Mouse (Mus musculus) neural tube, embryonic 11.5 days (tissue): ENCODE data around the gene Tcam1. TPM values are rescaled to one million over a fixed set of nuclear protein-coding genes. Genes with fewer than 3 reads are reported as not detected.

Experiments
- ATAC-seq: fragments of 200-750 bp; cut with Nextera tagmentation; 2 replicates; pipeline ENCODE4 v1.8.0; 2017; ENCODE audit warnings: moderate number of reproducible peaks, mild to moderate bottlenecking, moderate TSS enrichment, moderate library complexity; ENCODE audit not compliant: insufficient read depth, low FRiP score, low TSS enrichment
- DNase-seq: peaks from one replicate; pipeline ENCODE4 v3.0.0-alpha.2; 2015; ENCODE audit warnings: low spot score
- H3K27ac ChIP-seq: fragments of 300-500 bp; sonication (generic); 2 replicates; pipeline ENCODE4 v1.5.1; 2014; ENCODE audit warnings: low read depth, mild to moderate bottlenecking, low read length
- H3K27me3 ChIP-seq: fragments of 300-500 bp; sonication (generic); 2 replicates; pipeline ENCODE4 v1.6.1; 2014; ENCODE audit warnings: mild to moderate bottlenecking, low read length, mixed read lengths; ENCODE audit not compliant: control insufficient read depth, insufficient read depth
- H3K36me3 ChIP-seq: fragments of 300-500 bp; sonication (generic); 2 replicates; pipeline ENCODE4 v1.6.1; 2014; ENCODE audit warnings: mild to moderate bottlenecking, low read length, moderate library complexity, mixed read lengths; ENCODE audit not compliant: control insufficient read depth, insufficient read depth
- H3K4me1 ChIP-seq: fragments of 300-500 bp; sonication (generic); 2 replicates; pipeline ENCODE4 v1.6.1; 2014; ENCODE audit warnings: low read length, mixed read lengths; ENCODE audit not compliant: control insufficient read depth, insufficient read depth
- H3K4me2 ChIP-seq: fragments of 300-500 bp; sonication (generic); 2 replicates; pipeline ENCODE4 v1.6.1; 2014; ENCODE audit warnings: low read depth, mild to moderate bottlenecking, moderate library complexity
- H3K4me3 ChIP-seq: fragments of 300-500 bp; sonication (generic); 2 replicates; pipeline ENCODE4 v1.5.1; 2014; ENCODE audit warnings: low read depth, low read length
- H3K9ac ChIP-seq: fragments of 300-500 bp; sonication (generic); 2 replicates; pipeline ENCODE4 v1.6.1; 2014; ENCODE audit warnings: mild to moderate bottlenecking, low read length
- H3K9me3 ChIP-seq: fragments of 300-500 bp; sonication (generic); 2 replicates; pipeline ENCODE4 v1.6.1; 2016; ENCODE audit warnings: low read length; ENCODE audit not compliant: control insufficient read depth
- WGBS: fragments of 180-500 bp; shearing (Covaris S2); extraction: QIAGEN DNeasy Blood & Tissue Kit; methylation state at CpG from one replicate; pipeline ENCODE4 v1.1.7; 2014; 5-methylcytosine and 5-hydroxymethylcytosine counted together
- polyA plus RNA-seq: library from polyadenylated mRNA; unstranded; fragments of >200 nt; fragmentation: Nextera tagmentation; extraction: Ambion mirVana; gene quantifications from 2 replicates; pipeline ENCODE4 v1.2.1, GENCODE M21; 2014

Gene Tcam1
- polyA plus RNA-seq, 1 experiment from 2014 or later: 0.21 TPM

DNA sequence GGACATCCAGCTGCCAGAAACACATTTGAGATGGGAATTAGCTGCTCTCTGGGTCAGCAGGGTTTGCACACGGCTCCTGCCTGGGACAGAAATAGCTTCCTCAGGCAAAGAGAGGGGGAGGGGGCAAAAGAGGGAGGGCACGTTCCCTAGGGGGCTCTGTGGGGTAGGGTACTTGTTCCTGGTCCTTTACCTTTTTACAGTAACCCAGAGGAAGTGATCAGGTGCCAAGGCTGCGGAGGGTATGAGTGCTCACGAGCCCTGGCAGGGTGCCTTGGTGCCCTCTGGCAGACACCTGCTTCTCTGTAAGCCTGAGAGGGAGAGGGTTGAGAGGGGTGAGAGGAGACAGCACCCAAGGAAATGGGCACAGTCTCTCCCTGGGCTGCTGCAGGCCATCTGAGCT is 56.0 kb downstream of the Tcam1 start:
- H3K27me3 ChIP-seq: no peaks in the 10 kb centered on the region
- H3K9me3 ChIP-seq: no peaks in the 10 kb centered on the region
- H3K9ac ChIP-seq: no peak overlapping the region
- no peaks in the 10 kb centered on the region for H3K36me3 ChIP-seq
- H3K27ac ChIP-seq: no peak overlapping the region
- H3K4me2 ChIP-seq: no peak overlapping the region
- H3K4me1 ChIP-seq: no peaks in the 10 kb centered on the region
- ATAC-seq: no peak
- H3K4me3 ChIP-seq: no peak overlapping the region
- WGBS: 47% methylated on average over 4 of the region's 4 CpGs
- no peak for DNase-seq

DNA sequence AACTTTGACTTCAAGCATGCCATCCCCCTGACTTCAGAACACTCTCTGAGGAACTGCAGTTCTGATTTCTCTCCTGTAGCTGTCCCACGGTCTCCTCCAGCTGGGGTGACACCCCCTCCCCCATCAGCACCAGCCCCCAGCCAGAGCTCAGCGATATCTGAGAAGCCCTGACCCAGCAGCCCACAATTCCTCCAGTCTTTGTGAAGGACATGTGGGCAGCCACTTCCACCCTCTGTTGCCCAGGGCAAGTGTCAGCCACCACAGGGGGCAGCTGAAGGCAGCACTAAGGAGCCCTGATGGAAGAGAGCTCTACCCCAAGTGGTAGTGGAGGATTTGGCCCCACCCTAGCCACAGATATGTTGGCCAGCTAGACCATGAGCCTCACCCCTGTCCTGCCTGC is 57.6 kb downstream of the Tcam1 start:
- Histone ChIP-seq H3K36me3 (no peaks in the 10 kb centered on the region), H3K9ac (no peak overlapping the region), H3K9me3 (no peaks in the 10 kb centered on the region), H3K4me3 (no peak overlapping the region), H3K27ac (no peak overlapping the region), H3K27me3 (no peaks in the 10 kb centered on the region), H3K4me2 (no peak overlapping the region), H3K4me1 (no peaks in the 10 kb centered on the region)
- WGBS: 21% methylated on average over 2 of the region's 2 CpGs
- no peak for DNase-seq
- ATAC-seq: no peak

DNA sequence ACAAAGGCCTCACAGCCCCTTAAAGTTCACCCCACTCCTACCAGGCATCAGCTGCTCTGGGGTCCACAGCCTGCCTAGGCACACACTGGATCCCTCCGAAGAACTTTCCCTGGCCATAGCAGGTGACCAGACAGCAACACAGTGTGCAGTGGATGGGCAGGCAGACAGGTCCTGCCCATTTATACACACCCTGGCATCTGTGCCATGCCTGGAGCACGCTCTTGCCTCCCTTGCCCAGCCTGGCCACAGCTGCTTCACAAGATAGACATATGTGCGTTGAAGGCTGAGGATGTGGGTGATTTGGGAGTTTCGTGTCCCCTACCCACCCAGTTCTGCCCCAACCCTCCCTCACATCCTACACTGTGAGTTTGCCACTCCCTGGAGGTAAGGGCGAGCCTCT is 61.6 kb downstream of the Tcam1 start:
- H3K9ac ChIP-seq: no peak overlapping the region
- no peaks in the 10 kb centered on the region for H3K4me1 ChIP-seq
- DNase-seq (no peak), ATAC-seq (no peak)
- no peaks in the 10 kb centered on the region for H3K27me3 ChIP-seq
- no peak overlapping the region for H3K27ac ChIP-seq
- no peaks in the 10 kb centered on the region for H3K9me3 ChIP-seq
- no peak overlapping the region for H3K4me3 ChIP-seq
- H3K36me3 ChIP-seq: no peaks in the 10 kb centered on the region
- no peak overlapping the region for H3K4me2 ChIP-seq
- 77% methylated on average over 5 of the region's 5 CpGs for WGBS

Other genes with a start within 250 kb of the Tcam1 start
- gene Dcaf7, start 239.8 kb upstream of the Tcam1 start, polyA plus RNA-seq: 94.6 and 100 TPM in 2 replicates
- 7.9 and 10.9 TPM in 2 replicates for gene Taco1, start 210.6 kb upstream of the Tcam1 start, polyA plus RNA-seq
- gene Map3k3, start 192.1 kb upstream of the Tcam1 start, polyA plus RNA-seq: 19.5 and 20.8 TPM in 2 replicates
- not detected in 2 replicates for gene Gm10840, start 115.8 kb upstream of the Tcam1 start, polyA plus RNA-seq
- 295 and 337 TPM in 2 replicates for gene Limd2, start 115.8 kb upstream of the Tcam1 start, polyA plus RNA-seq
- gene Strada, start 74.5 kb upstream of the Tcam1 start, polyA plus RNA-seq: 40.6 and 43.1 TPM in 2 replicates
- gene Ccdc47, start 60.3 kb upstream of the Tcam1 start, polyA plus RNA-seq: 63.1 and 73.4 TPM in 2 replicates
- 102 and 106 TPM in 2 replicates for gene Ddx42, start 59.7 kb upstream of the Tcam1 start, polyA plus RNA-seq
- 64.5 and 66.9 TPM in 2 replicates for gene Ftsj3, start 20.6 kb upstream of the Tcam1 start, polyA plus RNA-seq
- gene Psmc5, start 20.5 kb upstream of the Tcam1 start, polyA plus RNA-seq: 414 and 431 TPM in 2 replicates
- 42.0 and 44.4 TPM in 2 replicates for gene Smarcd2, start 3.7 kb upstream of the Tcam1 start, polyA plus RNA-seq
- not detected in 2 replicates for gene Gh, start 25.2 kb downstream of the Tcam1 start, polyA plus RNA-seq
- gene Cd79b, start 38.1 kb downstream of the Tcam1 start, polyA plus RNA-seq: 1.7 and 2.8 TPM in 2 replicates
- 0.04 and 0.07 TPM in 2 replicates for gene Scn4a, start 76.6 kb downstream of the Tcam1 start, polyA plus RNA-seq
- gene Prr29, start 88.8 kb downstream of the Tcam1 start, polyA plus RNA-seq: not detected in 2 replicates
- 16.1 and 16.8 TPM in 2 replicates for gene Icam2, start 111.4 kb downstream of the Tcam1 start, polyA plus RNA-seq
- 5.9 and 6.6 TPM in 2 replicates for gene Ern1, start 211.2 kb downstream of the Tcam1 start, polyA plus RNA-seq